In the genomic region with DNA sequence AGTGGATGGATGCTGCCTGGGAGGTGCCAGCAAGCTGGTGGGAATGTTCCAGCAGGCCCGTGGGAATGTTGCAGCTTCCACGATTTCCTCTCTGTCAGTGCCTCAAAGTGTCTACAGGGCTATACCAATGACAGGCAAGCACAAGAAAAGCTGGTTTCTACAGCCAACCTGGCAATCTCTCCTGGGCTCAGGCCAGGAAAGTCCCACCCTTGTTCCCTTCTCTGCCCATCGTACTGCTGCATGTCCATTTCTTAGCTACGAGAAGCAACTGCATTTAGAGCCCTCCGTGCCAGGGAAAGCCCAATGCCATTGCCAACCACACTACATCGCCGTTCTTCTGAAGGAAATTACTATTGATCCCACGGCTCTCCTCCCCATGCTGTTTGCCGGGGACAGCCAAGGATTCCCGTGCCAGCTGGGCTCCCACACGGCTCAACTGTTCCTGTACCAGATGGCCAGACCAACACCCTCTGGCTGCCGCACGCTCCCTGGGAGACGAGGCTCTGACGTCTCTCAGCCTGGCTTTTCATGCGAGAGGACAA, we compare ENCODE assay signal across 8 mouse cellular contexts.
DNase-seq lines count a peak whose midpoint lies in the region; ATAC-seq and TF ChIP-seq lines count a peak whose summit lies in the region.
"Had no signal": no experiment of that assay in that cellular context is flagged by ENCODE, and none has a peak within 500 bp of the region (broad histone marks: within the 10 kb centered on the region; RNA-seq: fewer than 3 reads in every experiment).

No protein-coding gene starts in this region.

- no peak overlapping the region for H3K27ac ChIP-seq in heart, embryonic 11.5 days (ENCODE audit: low read depth, low read length)
- H3K27ac ChIP-seq: embryonic facial prominence, embryonic 13.5 days had no signal

- no peak for ATAC-seq in heart, embryonic 11.5 days (replicated peaks; ENCODE audit: insufficient number of reproducible peaks, low FRiP score, low TSS enrichment)

- no peaks in the 10 kb centered on the region for H3K9me3 ChIP-seq in heart, embryonic 11.5 days (replicated peaks; ENCODE audit: control insufficient read depth, low read length)
- H3K9me3 ChIP-seq: embryonic facial prominence, embryonic 13.5 days had no signal

- no peak for TF ChIP-seq CTCF in brain, embryonic 14.5 days (IDR thresholded peaks at IDR 0.05; ENCODE audit: borderline replicate concordance, extremely low read depth, insufficient read depth, insufficient read length)

- no peak overlapping the region for H3K4me3 ChIP-seq in heart, embryonic 11.5 days (ENCODE audit: low read depth, low read length)
- H3K4me3 ChIP-seq: embryonic facial prominence, embryonic 13.5 days had no signal

- 65% methylated on average over 16 of the region's 16 CpGs for WGBS in heart, embryonic 11.5 days (ENCODE audit: insufficient replicate concordance)

- no peaks in the 10 kb centered on the region for H3K36me3 ChIP-seq in heart, embryonic 11.5 days (ENCODE audit: control insufficient read depth, insufficient read depth, low read length)
- H3K36me3 ChIP-seq: embryonic facial prominence, embryonic 13.5 days had no signal

- peak; percentile 83 for DNase-seq in brain, embryonic 14.5 days (ENCODE audit: low read depth)
- DNase-seq in cerebellum, adult 18-20 months = peak; percentile 75 to 80
- DNase-seq in frontal cortex, postnatal 36 days (ENCODE audit: low spot score in 2 of 2) = peak; percentile 61 to 65
- DNase-seq in left cerebral cortex, postnatal 25 days (ENCODE audit: low spot score in 2 of 2) = peak; percentile 56 to 84
- DNase-seq in heart, postnatal 14 days = no peak
- DNase-seq in lung, postnatal 36 days = no peak

- H3K27me3 ChIP-seq in heart, embryonic 11.5 days (ENCODE audit: control insufficient read depth, insufficient read depth, low read length) = peaks cover 15% of the 10 kb centered on the region

- H3K4me2 ChIP-seq in heart, embryonic 11.5 days = no peak overlapping the region
- H3K4me2 ChIP-seq: embryonic facial prominence, embryonic 13.5 days had no signal

- no peak overlapping the region for H3K9ac ChIP-seq in heart, embryonic 11.5 days (ENCODE audit: low read depth, low read length)
- H3K9ac ChIP-seq: embryonic facial prominence, embryonic 13.5 days had no signal

- 0 out of 2 replicates have a peak, but pooled peaks cover 3% of the 10 kb centered on the region for H3K4me1 ChIP-seq in heart, embryonic 11.5 days (ENCODE audit: control insufficient read depth, insufficient read depth, low read length)

- intact Hi-C loops in left cerebral cortex, postnatal 25 days (cut with DNase I) = loop anchor here (5.0 to 10.0 kb wide), 4 partner anchors 136 to 354 kb away; no protein-coding TSS in a partner anchor
- intact Hi-C loops in heart, postnatal 14 days (cut with DNase I) = loop anchor here (10.0 kb wide), 2 partner anchors 166 to 454 kb away; no protein-coding TSS in a partner anchor

- TF ChIP-seq POLR2A in brain, embryonic 14.5 days (IDR thresholded peaks at IDR 0.05; ENCODE audit: borderline replicate concordance, extremely low read depth, insufficient read depth, insufficient read length, poor library complexity, severe bottlenecking) = no peak

Comparison
In these comparisons a context has a peak if more than half of its experiments do, and no peak if none do; other contexts are left out.
1. DNase-seq: peak in brain, embryonic 14.5 days (single experiment), cerebellum, adult 18-20 months (2 of 2), frontal cortex, postnatal 36 days (2 of 2) and left cerebral cortex, postnatal 25 days (2 of 2); none in heart, postnatal 14 days (0 of 2) and lung, postnatal 36 days (single experiment).